Mouse (Mus musculus): ENCODE data around the gene Nectin1.

The Nectin1 gene

DNA sequence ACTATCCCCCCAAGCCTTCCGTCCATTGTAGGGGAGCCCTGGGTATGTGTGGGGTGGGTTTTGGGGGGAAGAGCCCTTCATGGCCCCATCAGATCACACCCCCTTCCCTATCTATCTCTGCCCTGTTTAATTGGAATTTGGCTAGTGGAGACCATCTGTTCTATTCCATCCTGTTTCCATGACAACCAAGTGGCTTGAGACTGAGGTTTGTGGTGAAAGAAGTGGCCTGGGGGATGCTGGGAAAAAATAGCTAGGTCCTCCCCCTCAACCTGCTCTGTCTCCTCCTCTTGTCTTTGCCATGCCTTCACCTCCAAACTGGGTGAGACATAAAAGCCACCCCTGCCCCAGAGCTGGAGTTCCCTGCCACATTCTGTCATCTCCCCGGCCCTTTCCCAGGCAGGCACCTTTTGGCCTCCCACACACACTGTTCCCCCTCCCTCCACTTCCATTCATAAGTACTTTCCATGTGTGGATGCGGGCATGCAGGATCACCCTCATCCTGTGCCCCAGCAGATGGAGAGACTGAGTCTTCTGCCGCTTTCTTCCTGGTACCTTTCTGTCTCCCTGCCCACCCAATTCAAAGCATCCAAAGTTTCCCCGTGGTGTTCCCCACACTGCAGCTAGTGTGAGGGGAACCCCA lies 17.5 kb downstream of the Nectin1 start:
- peak; percentile 88 for DNase-seq (ENCODE audit: low read depth, low spot score)

DNA sequence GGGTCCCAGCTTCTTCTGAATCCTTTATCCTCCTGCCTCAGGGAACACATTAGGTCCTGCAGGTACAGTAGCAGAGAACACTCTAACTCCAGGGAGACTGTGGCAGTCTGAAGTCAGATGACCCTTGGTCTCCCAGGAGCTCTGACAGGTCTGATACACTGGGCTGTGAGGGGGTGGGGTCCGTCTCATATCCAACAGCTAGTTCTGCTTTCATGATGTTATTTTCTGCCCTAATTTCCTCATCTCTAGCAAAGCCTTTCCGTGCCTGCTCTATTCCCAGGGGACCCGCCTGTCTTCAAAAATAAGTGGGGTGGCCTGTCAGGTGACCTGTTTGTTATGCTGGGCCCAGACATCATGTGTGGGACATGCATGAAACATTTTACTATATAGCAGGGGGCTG lies 18.2 kb downstream of the Nectin1 start:
- no peak for DNase-seq (ENCODE audit: low read depth, low spot score)

DNA sequence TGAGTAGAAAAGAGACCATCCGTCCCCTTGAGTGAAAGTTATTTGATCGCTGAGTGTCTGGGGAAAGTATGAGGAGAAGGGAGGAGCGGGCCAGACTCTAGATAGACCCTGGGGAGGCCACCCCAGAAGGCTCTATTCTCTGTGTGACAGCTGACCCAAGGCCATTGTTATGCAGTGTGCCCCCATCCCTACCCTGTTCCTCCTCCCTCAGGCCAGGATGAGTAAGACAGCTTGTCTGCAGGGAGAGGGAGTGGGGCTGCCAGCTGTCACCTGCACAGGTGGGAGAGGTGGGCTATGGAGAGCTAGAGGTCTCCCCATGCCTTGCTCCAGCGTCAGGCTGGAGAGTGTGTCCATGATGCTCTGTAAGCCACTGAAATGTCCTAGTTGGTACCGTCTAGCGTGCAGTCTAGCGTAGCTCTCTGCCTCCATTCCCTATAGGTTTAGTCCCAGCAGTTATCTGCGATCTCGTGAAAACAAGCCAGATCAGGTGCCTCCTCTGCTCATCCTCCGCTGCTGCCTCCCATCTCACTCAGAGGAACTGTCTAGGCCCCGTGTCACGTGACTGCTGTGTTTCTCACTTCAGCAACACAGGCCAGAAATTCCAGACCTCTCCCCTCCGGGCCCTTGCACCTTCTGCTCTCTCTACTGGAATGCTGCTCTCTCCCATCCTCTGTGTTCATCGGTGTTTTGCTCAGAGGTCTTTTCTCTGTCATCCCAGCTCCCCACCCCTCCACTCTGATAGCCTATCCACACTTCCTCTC lies 21.8 kb downstream of the Nectin1 start:
- peak; percentile 54 for DNase-seq (ENCODE audit: low read depth, low spot score)

DNA sequence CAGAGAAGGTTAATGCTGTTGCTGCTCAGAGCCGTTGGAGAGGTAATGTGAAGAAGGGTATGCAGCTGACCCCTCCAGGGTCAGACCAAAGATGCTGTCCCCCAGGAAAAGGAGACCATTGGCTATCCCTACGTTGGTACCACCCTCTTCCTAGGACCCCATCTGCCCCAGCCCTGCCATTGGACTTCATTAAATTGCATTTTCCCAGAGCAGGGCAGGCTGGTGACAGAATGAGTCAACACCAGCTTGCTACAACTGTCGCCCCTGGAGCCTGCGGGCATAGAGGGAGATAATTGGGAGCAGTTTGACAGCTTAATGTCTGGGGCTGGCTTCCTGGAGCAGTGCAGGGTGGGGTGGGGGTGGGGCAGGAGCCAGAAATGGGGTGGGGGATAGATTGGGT lies 25.0 kb downstream of the Nectin1 start:
- no peak for DNase-seq (ENCODE audit: low read depth, low spot score)

DNA sequence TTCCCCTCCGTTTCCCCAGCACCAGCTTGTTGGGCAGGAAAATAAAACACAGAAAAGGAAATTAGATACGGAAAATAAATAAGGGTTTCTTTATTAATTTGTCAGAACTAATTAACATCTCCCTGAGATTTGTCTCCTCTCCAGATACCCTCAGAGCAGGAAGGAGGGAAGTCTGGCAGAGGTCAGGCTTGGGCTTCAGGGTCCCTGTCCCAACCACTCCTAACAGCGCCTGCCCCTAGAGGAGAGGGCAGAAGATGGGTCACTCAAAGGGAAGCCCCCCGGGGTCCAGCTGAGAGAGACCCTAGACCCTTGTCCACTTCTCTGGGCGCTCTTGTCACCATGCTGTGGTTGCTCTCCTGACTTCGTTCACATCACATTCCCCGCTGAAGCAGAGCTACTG lies 25.4 kb downstream of the Nectin1 start:
- DNase-seq (ENCODE audit: low read depth, low spot score), result no peak

DNA sequence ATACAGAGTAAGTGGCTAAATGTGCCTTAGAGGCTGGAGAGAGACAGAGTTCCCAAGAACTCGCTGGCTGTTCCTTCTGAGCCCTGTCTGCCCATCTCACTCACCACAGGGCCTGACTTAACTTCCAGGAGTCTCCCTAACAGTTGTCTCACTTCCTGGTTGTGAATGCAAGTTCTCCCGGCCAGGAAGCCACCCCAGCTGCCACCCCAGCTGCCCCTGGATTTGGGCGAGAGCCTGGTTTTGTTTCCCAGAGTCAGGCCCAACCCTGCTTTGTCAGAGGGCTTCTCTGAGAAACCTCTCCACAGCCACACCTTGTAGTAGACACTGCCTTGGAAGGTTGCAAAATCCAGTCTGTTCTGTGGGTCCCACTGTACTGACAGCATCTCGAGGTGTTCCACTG lies 26.2 kb downstream of the Nectin1 start:
- no peak for DNase-seq (ENCODE audit: low read depth, low spot score)

DNA sequence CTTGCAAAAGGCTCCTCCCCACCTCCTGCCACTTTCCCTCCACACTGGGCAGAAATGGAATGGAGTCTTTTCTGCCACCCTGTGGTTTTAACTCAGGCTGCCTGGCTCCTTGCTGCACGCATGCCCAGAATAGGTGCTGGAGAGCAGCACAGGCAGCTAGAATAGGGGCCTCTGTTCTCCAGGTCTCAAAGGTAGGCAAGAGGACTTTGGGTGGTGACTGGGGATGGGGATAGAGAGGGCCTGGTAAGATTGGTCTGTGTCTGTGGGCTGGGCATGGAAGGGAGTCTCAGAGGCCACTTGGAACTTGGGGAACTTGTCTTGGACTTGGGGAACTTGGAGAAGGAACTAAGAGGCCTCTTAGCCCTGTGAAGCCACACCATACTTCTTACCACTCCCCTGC lies 27.3 kb downstream of the Nectin1 start:
- no peak for DNase-seq (ENCODE audit: low read depth, low spot score)

DNA sequence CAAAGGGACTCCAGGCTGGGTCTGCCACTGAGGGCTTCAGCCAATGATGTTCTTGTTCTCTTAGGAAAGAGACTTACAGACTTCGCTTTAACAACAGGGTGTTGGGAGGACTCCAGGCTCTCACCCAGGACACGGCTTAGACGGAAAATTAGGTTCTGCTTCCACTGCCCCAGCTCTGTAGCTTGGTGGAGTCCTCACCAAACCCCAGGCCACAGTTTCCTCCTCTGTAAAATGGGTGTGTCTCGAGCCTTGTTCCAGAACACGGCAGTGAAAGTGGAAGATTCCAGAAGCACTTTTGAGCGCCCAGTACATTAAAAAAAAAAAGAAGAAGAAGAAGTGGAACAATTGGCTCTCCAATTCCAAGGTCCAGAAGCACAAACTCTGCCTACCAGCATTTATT lies 28.7 kb downstream of the Nectin1 start:
- DNase-seq (ENCODE audit: low read depth, low spot score), result no peak

DNA sequence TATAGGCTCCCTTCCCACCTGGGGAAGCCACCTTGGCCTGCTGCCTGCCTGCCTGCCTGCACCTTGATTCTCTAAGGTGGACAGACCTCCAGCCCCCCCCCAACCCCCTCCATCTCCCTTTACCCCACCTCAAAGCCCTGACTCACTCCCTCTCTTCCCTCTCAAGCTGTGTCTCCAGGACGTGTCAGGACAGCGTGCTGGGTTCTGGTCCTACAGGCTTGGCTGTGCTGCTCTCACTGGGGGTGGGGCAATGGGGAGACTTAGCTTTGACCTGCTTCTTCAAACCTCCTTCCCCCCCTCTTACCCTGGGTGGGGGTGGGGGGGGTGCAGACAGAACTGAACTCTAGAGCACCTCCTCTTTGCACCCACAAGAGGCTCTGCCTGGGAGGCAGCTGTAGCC lies 29.7 kb downstream of the Nectin1 start:
- no peak for DNase-seq (ENCODE audit: low read depth, low spot score)

DNA sequence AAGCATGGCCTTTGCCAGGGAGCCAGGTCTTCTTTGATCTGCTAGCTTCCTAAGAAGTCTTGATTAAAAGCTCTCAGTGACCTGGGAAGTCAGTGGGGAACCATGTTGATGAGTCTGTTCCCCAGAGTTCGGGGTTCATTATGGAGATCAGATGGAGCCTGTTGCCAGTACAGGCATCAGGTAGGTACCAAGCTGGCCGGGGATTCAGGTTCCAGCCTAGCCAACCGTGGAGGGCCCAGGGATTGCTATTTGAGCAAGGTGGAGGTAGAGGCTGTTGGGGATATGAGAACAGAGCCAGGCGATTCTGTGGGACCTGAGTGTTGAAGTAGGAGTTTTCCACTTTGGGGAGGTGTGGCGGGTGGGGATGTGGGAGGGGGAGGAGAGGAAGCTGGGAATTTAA lies 30.6 kb downstream of the Nectin1 start:
- no peak for DNase-seq (ENCODE audit: low read depth, low spot score)

DNA sequence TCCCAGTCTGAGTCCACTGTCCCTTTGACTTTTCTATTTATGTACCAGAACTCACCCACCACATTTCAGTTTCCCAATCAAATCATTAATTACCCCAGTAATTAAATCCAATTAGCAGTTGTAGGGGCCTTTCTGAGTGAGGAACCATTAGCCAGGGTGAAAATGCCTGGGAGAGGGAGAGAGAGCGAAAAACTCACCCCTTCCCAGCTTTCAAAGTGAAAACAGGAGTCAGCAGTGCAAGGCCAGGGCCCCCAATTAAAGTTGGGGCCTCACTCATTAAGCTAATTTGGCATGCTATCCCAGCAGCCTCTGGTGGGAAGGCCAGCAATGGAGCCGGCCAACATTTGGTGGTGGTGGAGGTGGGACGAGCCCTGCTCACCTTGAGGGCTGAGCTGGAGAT lies 32.4 kb downstream of the Nectin1 start:
- DNase-seq (ENCODE audit: low read depth, low spot score), result no peak

DNA sequence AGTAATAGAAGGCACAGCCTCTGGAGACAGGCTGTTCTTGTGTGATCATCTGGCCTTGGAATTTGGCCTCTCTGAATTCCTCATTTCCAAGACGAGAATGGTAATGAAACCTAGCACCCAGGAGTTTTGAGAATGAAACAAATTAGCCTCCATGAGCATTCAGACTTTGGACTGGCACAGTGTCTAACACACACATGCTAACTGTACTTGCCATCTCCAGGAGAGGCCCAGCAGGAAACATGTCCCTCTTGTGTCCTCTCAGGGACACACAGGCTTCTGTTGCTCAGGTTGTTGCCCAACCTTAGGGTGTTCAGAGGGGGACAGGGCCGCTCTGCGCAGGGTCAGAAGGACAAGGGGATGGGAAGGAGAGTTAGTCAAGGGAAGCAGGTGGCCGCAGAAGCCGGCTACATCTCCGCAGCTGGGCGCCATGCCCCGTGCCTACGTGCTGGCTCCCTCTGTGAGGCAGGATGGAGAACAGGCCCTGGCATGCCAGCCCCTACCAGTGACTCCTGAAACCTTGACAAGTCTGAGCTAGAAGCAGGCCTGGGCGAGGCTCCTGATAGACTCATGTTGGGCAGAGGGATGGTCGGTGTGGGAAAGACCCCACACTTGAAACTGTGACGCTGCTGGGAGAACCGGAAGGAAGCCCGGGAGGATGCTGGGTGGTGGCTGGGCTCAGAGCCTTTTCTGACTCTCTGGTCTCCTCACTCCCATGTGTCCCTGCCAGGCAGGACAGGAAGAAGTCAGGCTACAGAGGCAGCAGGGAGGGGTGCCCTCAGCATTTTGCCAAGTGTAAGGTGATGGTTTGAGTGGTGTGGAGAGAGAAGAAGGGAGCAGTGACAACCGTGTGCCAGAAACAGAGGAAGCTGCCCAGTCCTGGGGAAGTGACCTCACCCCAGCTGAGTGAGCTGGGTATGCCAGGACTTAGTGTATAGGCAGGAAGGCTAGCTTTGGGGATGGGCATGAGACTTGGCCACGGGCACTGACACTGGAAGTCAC lies 33.9 kb downstream of the Nectin1 start:
- no peak for DNase-seq (ENCODE audit: low read depth, low spot score)

DNA sequence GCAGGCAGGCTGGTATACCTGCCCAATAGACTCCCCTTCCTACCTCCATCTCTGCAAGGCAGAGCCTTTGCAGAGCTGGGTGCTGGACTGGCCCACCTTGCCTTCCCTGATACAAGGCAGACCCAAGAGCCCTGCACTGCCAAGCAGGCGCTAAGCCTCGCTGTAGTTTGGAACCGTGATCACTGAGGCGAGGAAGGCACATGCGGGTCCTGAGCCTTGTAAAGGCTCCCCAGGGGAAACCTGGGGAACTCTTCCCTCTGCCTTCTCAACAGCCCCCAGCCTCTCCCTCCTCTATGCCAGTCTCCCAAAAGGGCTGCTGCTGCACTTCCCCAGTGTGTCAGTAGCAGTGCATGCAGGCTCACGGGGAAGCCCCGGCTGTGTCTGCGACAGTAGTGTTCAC lies 37.1 kb downstream of the Nectin1 start:
- no peak for DNase-seq (ENCODE audit: low read depth, low spot score)

DNA sequence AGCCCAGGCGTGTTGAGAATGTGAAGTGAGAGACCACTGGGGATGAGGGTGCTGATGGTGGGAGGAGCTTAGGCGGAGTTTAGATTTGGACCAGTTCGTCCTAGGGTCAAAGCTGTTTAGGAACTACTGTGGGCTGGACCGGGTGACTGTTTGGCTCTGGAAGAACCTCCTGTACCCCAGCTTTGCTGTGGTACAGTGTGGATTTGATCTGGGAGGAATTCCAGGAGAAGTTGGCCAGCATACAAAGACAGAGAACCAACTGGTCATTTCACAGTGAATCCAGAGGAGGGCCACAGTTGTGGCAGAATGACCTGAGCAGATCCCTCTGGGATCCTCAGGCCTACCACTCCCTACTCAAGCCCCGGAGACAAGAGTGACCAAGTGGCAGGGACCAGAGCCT lies 38.6 kb downstream of the Nectin1 start:
- peak; percentile 45 for DNase-seq (ENCODE audit: low read depth, low spot score)

DNA sequence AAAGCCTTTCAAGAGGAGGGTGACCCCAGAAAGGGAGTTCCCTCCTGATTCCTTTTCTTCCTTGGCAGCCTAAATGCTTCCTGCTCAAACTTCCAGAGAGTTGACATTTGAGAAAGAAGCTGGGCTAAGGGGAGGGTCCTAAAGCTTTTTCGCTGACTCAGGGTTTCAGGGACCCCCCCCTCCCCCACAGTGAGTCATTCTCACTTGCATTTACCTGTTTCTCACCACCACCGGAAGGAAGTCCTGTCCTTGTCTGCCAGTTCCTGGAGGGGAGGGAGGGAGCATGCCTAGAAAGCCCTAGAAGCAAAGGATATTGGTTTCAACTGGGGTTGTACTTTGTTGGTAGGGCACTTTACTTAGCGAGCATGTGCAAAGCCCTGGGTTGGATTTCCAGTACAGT lies 40.2 kb downstream of the Nectin1 start:
- DNase-seq (ENCODE audit: low read depth, low spot score), result no peak

DNA sequence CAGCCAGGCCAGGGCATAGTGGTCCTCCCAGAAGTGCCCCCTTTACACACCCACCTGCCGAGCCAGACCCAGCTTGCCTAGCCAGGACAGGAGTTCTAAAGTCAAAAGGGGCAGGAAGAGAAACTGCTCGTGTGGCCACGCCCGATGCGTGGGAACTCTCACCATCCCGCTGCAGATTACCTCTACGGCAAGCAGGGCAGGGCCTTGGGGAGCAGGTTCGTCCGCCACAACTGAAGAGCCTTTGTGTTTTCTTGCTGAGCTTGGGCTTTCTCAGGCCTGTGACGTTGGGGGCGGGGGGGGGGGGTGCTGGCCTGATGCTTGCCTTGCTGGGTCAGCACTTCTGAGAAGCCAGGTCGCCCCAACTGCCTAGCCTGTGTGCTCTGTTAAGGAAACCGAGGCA lies 41.1 kb downstream of the Nectin1 start:
- DNase-seq (ENCODE audit: low read depth, low spot score), result no peak

DNA sequence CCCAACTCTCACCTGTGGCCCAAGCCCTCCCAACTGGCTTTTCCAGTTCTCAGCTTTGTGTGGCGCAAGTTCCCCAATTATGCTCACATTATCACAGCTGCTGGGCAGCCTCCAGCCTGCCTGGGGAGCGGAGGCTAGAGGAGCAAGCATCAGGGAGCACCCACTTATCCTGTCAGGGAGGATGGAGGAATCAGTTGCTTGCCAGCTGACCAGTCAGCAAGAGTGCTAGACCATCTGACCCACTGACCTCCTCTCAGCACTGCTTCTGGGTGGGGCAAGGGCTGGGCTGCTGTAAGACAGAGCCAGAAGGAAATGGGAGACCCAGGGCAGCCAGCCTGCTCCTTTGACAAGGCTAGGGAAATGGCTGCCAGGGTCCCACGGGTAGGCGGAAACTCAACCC lies 43.8 kb downstream of the Nectin1 start:
- no peak for DNase-seq (ENCODE audit: low read depth, low spot score)

DNA sequence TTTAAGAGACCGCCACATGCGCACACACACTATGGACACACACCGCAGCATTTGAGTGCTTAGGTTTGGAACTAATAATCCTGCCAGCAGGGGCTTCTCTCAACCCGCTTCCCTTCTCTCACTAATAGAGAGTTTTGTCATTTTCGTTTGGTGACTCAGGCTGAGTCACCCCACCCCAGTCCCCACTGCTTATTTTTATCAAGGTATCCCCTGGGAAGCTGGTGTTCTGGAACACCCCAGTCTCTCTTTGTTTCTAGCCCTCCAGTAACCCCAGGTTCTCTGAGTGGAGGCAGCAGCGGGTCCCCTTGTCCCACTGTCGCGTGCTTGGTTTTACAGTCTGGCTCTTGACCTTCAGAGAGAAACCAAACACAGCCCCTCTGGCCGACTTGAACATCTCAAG lies 48.9 kb downstream of the Nectin1 start:
- peak; percentile 28 for DNase-seq (ENCODE audit: low read depth, low spot score)

DNA sequence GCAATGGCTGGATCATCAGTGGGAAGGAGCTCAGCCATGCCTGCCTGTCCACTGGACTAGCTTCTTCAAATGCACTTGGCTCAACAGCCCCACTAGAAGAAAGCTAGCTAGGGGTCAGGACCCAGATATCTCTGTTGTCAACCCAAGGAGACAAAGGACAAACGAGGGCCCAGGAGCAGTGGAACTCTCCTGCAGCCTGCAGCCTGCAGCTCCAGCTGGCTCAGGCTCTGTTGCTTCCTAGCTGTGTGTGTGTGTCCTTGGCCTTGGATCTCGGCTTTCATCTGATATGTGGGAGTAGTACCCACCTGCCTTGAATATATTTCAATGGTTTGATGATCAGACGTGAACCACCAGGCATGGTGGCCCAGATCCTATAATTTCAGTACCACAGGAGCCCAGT lies 49.6 kb downstream of the Nectin1 start:
- DNase-seq (ENCODE audit: low read depth, low spot score), result no peak

DNA sequence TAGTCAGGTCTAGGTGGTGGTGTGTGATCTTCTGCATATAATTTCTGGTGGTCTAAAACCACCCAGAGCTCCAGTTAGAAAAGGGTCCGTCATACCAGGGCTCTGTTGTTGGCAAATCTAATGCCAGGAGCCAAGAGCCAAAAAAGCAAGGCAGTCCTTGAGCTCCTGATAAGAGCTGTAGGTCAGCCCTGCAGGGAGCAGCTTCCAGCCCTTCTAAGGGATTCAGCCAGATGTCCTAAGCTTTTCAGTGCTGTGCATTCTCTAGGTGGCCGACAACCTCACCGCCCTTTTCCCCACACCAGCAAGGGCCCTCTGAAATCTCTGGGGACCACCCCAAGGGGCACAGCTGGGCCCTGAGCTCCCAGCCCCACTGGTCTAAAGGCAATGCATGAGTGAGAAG lies 52.2 kb downstream of the Nectin1 start:
- DNase-seq (ENCODE audit: low read depth, low spot score), result no peak

DNA sequence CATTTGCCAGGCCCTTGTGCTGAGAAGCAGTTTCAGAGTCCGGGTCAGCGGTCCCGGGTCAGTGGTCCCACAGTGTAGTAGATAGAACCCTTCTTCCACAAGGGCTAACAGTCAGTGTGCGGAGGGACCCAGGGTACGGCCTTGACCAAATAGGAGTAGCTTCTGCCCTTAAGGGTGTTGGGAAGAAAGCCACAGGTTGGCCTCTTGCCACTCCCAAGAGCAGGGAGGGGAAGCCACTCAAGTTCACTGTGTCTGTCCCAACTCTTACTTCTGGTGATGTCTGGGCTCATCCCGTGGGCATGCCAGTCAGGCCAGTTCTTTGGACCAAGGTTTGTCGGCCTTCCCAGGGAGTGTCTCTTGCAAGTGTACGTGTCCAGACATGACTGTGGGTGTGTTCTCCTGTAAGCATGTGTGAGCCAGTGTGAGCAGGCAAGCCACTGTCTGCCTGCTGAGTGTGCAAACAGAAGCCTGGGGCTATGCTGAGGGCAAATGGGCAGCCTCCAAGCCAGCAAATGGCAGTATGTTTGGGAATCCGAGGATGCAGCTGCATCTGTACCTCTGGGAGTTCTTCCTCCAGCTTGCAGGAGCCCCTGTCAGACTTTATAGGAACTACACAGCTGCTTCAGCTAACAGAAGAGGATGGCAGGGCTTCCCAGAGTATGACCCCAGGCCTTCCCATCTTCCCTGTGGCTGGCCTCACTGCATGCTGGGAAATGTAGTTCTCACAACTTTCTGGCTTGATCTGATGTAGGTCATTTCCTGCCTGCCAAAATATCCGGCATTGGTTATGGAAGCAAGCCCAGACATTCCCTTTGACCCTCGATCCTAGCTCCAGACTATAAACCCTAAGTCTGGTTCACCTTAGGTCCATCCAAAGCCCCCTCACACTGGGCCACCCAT lies 53.3 kb downstream of the Nectin1 start:
- peak; percentile 25 for DNase-seq (ENCODE audit: low read depth, low spot score)

All from brain, adult 2 months (tissue).